Mouse (Mus musculus) forebrain, embryonic 10.5 days (tissue): Measurements from ENCODE around the gene Gtf3c2. TPM values are rescaled to one million over a fixed set of nuclear protein-coding genes. Genes with fewer than 3 reads are reported as not detected.

ENCODE experiments used
- DNase-seq: peaks from one replicate; pipeline ENCODE4 v3.0.0-alpha.2; 2017; ENCODE audit warnings: low spot score; ENCODE audit errors: extremely low spot score
- H3K27ac ChIP-seq: fragments of 300-500 bp; sonication (generic); 2 replicates; pipeline ENCODE4 v1.5.1; 2016; ENCODE audit warnings: mild to moderate bottlenecking
- H3K27me3 ChIP-seq: fragments of 300-500 bp; sonication (generic); 2 replicates; pipeline ENCODE4 v1.6.1; 2016; ENCODE audit warnings: mild to moderate bottlenecking; ENCODE audit not compliant: poor library complexity, severe bottlenecking
- H3K36me3 ChIP-seq: fragments of 300-500 bp; sonication (generic); replicated peaks from 2 replicates; pipeline ENCODE4 v1.6.1; 2016; ENCODE audit warnings: mild to moderate bottlenecking, moderate library complexity
- H3K4me1 ChIP-seq: fragments of 300-500 bp; sonication (generic); 2 replicates; pipeline ENCODE4 v1.6.1; 2016
- H3K4me3 ChIP-seq: fragments of 300-500 bp; sonication (generic); 2 replicates; pipeline ENCODE4 v1.5.1; 2016; ENCODE audit warnings: mild to moderate bottlenecking, moderate library complexity
- H3K9me3 ChIP-seq: fragments of 300-500 bp; sonication (generic); 2 replicates; pipeline ENCODE4 v1.6.1; 2016; ENCODE audit warnings: mild to moderate bottlenecking, moderate library complexity
- WGBS: fragments of 180-500 bp; shearing (Covaris S2); methylation state at CpG from one replicate; pipeline ENCODE4 v1.1.7; 2016; 5-methylcytosine and 5-hydroxymethylcytosine counted together
- polyA plus RNA-seq: library from polyadenylated mRNA; unstranded; fragments of >200 nt; fragmentation: Nextera tagmentation; extraction: Ambion mirVana; gene quantifications from 2 replicates; pipeline ENCODE4 v1.2.1, GENCODE M21; 2016

The Gtf3c2 gene
- polyA plus RNA-seq, 1 experiment from 2014 or later = 136 TPM

- Histone ChIP-seq H3K4me1 (no peaks in the 10 kb centered on the region), H3K27ac (no peak overlapping the region), H3K9me3 (no peaks in the 10 kb centered on the region), H3K27me3 (no peaks in the 10 kb centered on the region), H3K4me3 (no peak overlapping the region), H3K36me3 (peaks cover 99% of the 10 kb centered on the region)
- DNase-seq = no peak
Measured at GRCm38 (mm10) chr5:31162462-31162861, 17.5 kb downstream of the Gtf3c2 start.

- WGBS = under 1% methylated on average over 19 of the region's 19 CpGs
Measured at GRCm38 (mm10) chr5:31154152-31154553, 25.8 kb downstream of the Gtf3c2 start, which contains the start of gene Mpv17. TSS of gene Mpv17 (minus strand) at chr5:31154251.

GRCm38 (mm10) chr5:31153516-31154151 is 26.3 kb downstream of the Gtf3c2 start:
- Histone ChIP-seq H3K27ac (peak overlapping the region; percentile 84), H3K4me3 (peak overlapping the region; percentile 72), H3K27me3 (no peaks in the 10 kb centered on the region), H3K9me3 (no peaks in the 10 kb centered on the region), H3K4me1 (peaks cover 18% of the 10 kb centered on the region), H3K36me3 (peaks cover 42% of the 10 kb centered on the region)
- DNase-seq = no peak
- 51% methylated on average over 6 of the region's 6 CpGs for WGBS

More at GRCm38 (mm10) chr5:31154152-31154553, 25.8 kb downstream of the Gtf3c2 start, which contains the start of gene Mpv17:
- peak; percentile 87 for DNase-seq
- peaks cover 47% of the 10 kb centered on the region for H3K36me3 ChIP-seq
- no peaks in the 10 kb centered on the region for H3K27me3 ChIP-seq
- H3K4me1 ChIP-seq = peaks cover 18% of the 10 kb centered on the region
- no peaks in the 10 kb centered on the region for H3K9me3 ChIP-seq
- H3K4me3 ChIP-seq = peak within 1 kb of the TSS; percentile 72
- peak within 1 kb of the TSS; percentile 84 for H3K27ac ChIP-seq

- no peak overlapping the region for H3K4me3 ChIP-seq
- no peak for DNase-seq
- H3K4me1 ChIP-seq = peaks cover 18% of the 10 kb centered on the region
- no peaks in the 10 kb centered on the region for H3K27me3 ChIP-seq
- H3K9me3 ChIP-seq = no peaks in the 10 kb centered on the region
- H3K36me3 ChIP-seq = peaks cover 35% of the 10 kb centered on the region
- H3K27ac ChIP-seq = no peak overlapping the region
- 91% methylated on average over 3 of the region's 3 CpGs for WGBS
Measured at GRCm38 (mm10) chr5:31151746-31152145, 28.2 kb downstream of the Gtf3c2 start.

- no peaks in the 10 kb centered on the region for H3K27me3 ChIP-seq
- DNase-seq = no peak
- no peak overlapping the region for H3K4me3 ChIP-seq
- peaks cover 17% of the 10 kb centered on the region for H3K4me1 ChIP-seq
- peaks cover 31% of the 10 kb centered on the region for H3K36me3 ChIP-seq
- H3K27ac ChIP-seq = no peak overlapping the region
- H3K9me3 ChIP-seq = no peaks in the 10 kb centered on the region
- WGBS = 96% methylated on average over 4 of the region's 4 CpGs
Measured at GRCm38 (mm10) chr5:31149781-31150180, 30.2 kb downstream of the Gtf3c2 start.

GRCm38 (mm10) chr5:31138968-31139425 is 40.9 kb downstream of the Gtf3c2 start:
- Histone ChIP-seq H3K9me3 (no peaks in the 10 kb centered on the region), H3K27me3 (peaks cover 63% of the 10 kb centered on the region), H3K4me3 (peak overlapping the region; percentile 45), H3K36me3 (peaks cover 16% of the 10 kb centered on the region), H3K27ac (no peak overlapping the region), H3K4me1 (peaks cover 30% of the 10 kb centered on the region)
- WGBS = 14% methylated on average over 9 of the region's 9 CpGs
- DNase-seq = no peak

- no peaks in the 10 kb centered on the region for H3K9me3 ChIP-seq
- WGBS = 1% methylated on average over 52 of the region's 52 CpGs
Measured at GRCm38 (mm10) chr5:31138241-31138967, 41.5 kb downstream of the Gtf3c2 start, which contains the start of gene Ucn. TSS of gene Ucn (minus strand) at chr5:31138829.

GRCm38 (mm10) chr5:31137658-31138057 is 42.3 kb downstream of the Gtf3c2 start:
- no peak overlapping the region for H3K27ac ChIP-seq
- H3K9me3 ChIP-seq = no peaks in the 10 kb centered on the region
- DNase-seq = peak; percentile 31
- H3K36me3 ChIP-seq = peaks cover 10% of the 10 kb centered on the region
- H3K4me1 ChIP-seq = peaks cover 30% of the 10 kb centered on the region
- H3K4me3 ChIP-seq = peak overlapping the region; percentile 45
- whole genome bisulfite sequencing = under 1% methylated on average over 13 of the region's 13 CpGs
- H3K27me3 ChIP-seq = peaks cover 71% of the 10 kb centered on the region

More at GRCm38 (mm10) chr5:31138241-31138967, 41.5 kb downstream of the Gtf3c2 start, which contains the start of gene Ucn:
- Histone ChIP-seq H3K4me3 (peak within 1 kb of the TSS; percentile 45), H3K27me3 (peaks cover 69% of the 10 kb centered on the region), H3K36me3 (peaks cover 12% of the 10 kb centered on the region), H3K4me1 (peaks cover 30% of the 10 kb centered on the region), H3K27ac (no peak within 1 kb of the TSS)
- DNase-seq = peak; percentile 26

GRCm38 (mm10) chr5:31136730-31137424 is 43.1 kb downstream of the Gtf3c2 start:
- Histone ChIP-seq H3K27ac (no peak overlapping the region), H3K27me3 (peaks cover 71% of the 10 kb centered on the region), H3K9me3 (no peaks in the 10 kb centered on the region), H3K36me3 (peaks cover 8% of the 10 kb centered on the region), H3K4me1 (peaks cover 30% of the 10 kb centered on the region), H3K4me3 (peak overlapping the region; percentile 45)
- peak; percentile 23 for DNase-seq
- under 1% methylated on average over 33 of the region's 33 CpGs for WGBS

GRCm38 (mm10) chr5:31126050-31126449 is 53.9 kb downstream of the Gtf3c2 start:
- Histone ChIP-seq H3K27ac (no peak overlapping the region), H3K9me3 (no peaks in the 10 kb centered on the region), H3K4me3 (no peak overlapping the region), H3K36me3 (no peaks in the 10 kb centered on the region), H3K4me1 (no peaks in the 10 kb centered on the region), H3K27me3 (peaks cover under 1% of the 10 kb centered on the region; the same call in 1 of the 2 replicates)
- DNase-seq = no peak
- WGBS = 41% methylated on average over 5 of the region's 5 CpGs

- no peak overlapping the region for H3K4me3 ChIP-seq
- no peak overlapping the region for H3K27ac ChIP-seq
- WGBS = 55% methylated on average over 2 of the region's 2 CpGs
- no peak for DNase-seq
- no peaks in the 10 kb centered on the region for H3K4me1 ChIP-seq
- H3K36me3 ChIP-seq = no peaks in the 10 kb centered on the region
- H3K27me3 ChIP-seq = no peaks in the 10 kb centered on the region
- no peaks in the 10 kb centered on the region for H3K9me3 ChIP-seq
Measured at GRCm38 (mm10) chr5:31123481-31123880, 56.5 kb downstream of the Gtf3c2 start.

GRCm38 (mm10) chr5:31121111-31121510 is 58.8 kb downstream of the Gtf3c2 start:
- Histone ChIP-seq H3K27me3 (peaks cover 9% of the 10 kb centered on the region), H3K4me1 (no peaks in the 10 kb centered on the region), H3K27ac (no peak overlapping the region), H3K9me3 (no peaks in the 10 kb centered on the region), H3K36me3 (no peaks in the 10 kb centered on the region), H3K4me3 (no peak overlapping the region)
- no peak for DNase-seq
- 90% methylated on average over 8 of the region's 8 CpGs for WGBS
